Mouse (Mus musculus): ENCODE results near the gene Qpct.
A peak's percentile ranks its signal among the peaks of the same experiment; 100 is the strongest.
"Not testable (repeated sequence)": the region's sequence is repeated elsewhere in the genome, so short reads cannot be mapped to it uniquely, and the experiment has no call there.

Gene Qpct

GRCm38 (mm10) chr17:79071951-79072350 is 20.2 kb downstream of the Qpct start:
- DNase-seq (ENCODE audit: low spot score in 2 of 2) = no peak

GRCm38 (mm10) chr17:79076974-79077847 is 25.5 kb downstream of the Qpct start:
- DNase-seq (ENCODE audit: low spot score in 2 of 2) = no peak

- DNase-seq (ENCODE audit: low spot score in 2 of 2) = no peak
These were observed 26.1 kb downstream of the Qpct start for GRCm38 (mm10) chr17:79077848-79078146.

- no peak for DNase-seq (ENCODE audit: low spot score in 2 of 2)
These were observed 26.5 kb downstream of the Qpct start for GRCm38 (mm10) chr17:79078248-79078647.

GRCm38 (mm10) chr17:79091710-79092109 is 40.0 kb downstream of the Qpct start:
- DNase-seq (ENCODE audit: low spot score in 2 of 2) = no peak

- DNase-seq (ENCODE audit: low spot score in 2 of 2) = no peak
These were observed 41.7 kb downstream of the Qpct start for GRCm38 (mm10) chr17:79093286-79093975.

GRCm38 (mm10) chr17:79095624-79096023 is 43.9 kb downstream of the Qpct start:
- DNase-seq (ENCODE audit: low spot score in 2 of 2) = no peak

GRCm38 (mm10) chr17:79099866-79100265 is 48.2 kb downstream of the Qpct start:
- peak; percentile 8 to 22 for DNase-seq (ENCODE audit: low spot score in 2 of 2)

- DNase-seq (ENCODE audit: low spot score in 2 of 2) = no peak
These were observed 56.5 kb downstream of the Qpct start for GRCm38 (mm10) chr17:79108238-79108637.

- DNase-seq (ENCODE audit: low spot score in 2 of 2) = no peak
These were observed 57.9 kb downstream of the Qpct start for GRCm38 (mm10) chr17:79109576-79109975.

- peak in 1 of 2 experiments; percentile 57 for DNase-seq (ENCODE audit: low spot score in 2 of 2)
These were observed 59.2 kb downstream of the Qpct start for GRCm38 (mm10) chr17:79110936-79111348.

- not testable (repeated sequence) for DNase-seq (ENCODE audit: low spot score in 2 of 2)
These were observed 63.5 kb downstream of the Qpct start for GRCm38 (mm10) chr17:79115248-79115647.

GRCm38 (mm10) chr17:79119066-79119465 is 67.4 kb downstream of the Qpct start:
- DNase-seq (ENCODE audit: low spot score in 2 of 2) = no peak

GRCm38 (mm10) chr17:79120269-79120668 is 68.6 kb downstream of the Qpct start:
- DNase-seq (ENCODE audit: low spot score in 2 of 2) = no peak

- no peak for DNase-seq (ENCODE audit: low spot score in 2 of 2)
These were observed 82.0 kb downstream of the Qpct start for GRCm38 (mm10) chr17:79133740-79134139.

- DNase-seq (ENCODE audit: low spot score in 2 of 2) = no peak
These were observed 84.1 kb downstream of the Qpct start for GRCm38 (mm10) chr17:79135826-79136225.

GRCm38 (mm10) chr17:79136401-79136800 is 84.7 kb downstream of the Qpct start:
- no peak for DNase-seq (ENCODE audit: low spot score in 2 of 2)
